Mouse (Mus musculus) telencephalon, adult 2 months (tissue): ENCODE measurements around the gene Gm10160.

Source experiments
- DNase-seq: peaks from one replicate; pipeline ENCODE4 v3.0.0-alpha.2; 2011; ENCODE audit warnings: low read depth, low spot score

Gm10160 gene

DNA sequence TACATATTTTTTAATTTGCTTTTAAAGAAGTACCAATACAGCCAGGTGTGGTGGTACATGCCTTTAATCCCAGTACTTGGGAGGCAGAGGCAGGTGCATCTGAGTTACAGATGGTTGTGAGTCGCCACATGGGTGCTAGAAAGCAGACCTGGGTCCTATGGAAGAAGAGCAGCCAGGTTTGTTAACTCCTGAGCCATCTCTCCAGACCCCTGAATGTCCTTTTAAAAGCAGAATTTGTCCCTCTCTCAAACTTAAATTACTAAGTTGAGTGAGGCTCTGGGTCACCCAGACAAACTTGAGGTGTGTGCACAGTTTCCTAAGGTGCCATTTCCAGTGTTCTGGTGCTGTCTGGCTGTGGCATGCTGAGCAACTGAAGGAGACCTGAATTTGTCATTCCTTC is at the start of gene Gm10160:
Gene Gm10160, minus strand, starts transcription at position 101 of the 400 bp plus-strand sequence.
- DNase-seq = no peak

DNA sequence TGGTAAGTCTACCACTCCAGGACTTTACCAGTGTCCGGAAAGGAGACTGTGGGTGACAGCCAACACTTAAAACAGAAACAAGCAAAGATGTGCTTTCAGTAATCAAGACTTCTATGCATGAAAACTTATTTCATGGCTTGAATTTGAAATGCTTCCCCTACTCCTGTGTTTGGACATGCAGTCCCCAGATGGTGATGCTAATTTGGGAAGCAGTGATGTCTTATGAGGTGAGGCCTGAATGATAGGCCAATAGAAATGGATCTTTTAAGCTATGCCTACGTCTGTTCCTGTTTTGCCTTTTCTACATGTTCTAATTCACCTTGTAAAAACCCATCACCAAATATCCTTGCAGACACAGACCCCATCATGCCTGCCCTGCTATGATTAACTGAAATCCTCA is 49.3 kb upstream of the Gm10160 start:
- DNase-seq = peak; percentile 32

DNA sequence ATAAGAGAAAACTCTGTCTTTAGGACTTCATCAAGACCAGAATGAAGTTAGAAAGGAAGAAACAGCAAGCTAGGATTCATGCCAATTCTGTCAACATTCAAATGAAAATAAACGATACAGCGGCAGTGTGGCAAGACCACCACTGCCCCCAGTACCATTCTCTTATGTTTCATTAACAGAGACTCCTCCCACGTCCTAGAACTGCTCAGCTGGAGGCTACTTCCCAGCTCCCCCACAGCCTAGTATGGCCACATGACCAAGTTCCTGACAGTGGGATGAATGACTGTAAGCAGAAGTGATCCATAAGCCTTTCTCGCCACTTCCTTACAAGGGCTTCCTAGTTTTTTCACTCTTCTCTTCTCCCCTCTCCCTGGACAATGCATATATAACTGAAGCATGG is 48.5 kb upstream of the Gm10160 start:
- no peak for DNase-seq

DNA sequence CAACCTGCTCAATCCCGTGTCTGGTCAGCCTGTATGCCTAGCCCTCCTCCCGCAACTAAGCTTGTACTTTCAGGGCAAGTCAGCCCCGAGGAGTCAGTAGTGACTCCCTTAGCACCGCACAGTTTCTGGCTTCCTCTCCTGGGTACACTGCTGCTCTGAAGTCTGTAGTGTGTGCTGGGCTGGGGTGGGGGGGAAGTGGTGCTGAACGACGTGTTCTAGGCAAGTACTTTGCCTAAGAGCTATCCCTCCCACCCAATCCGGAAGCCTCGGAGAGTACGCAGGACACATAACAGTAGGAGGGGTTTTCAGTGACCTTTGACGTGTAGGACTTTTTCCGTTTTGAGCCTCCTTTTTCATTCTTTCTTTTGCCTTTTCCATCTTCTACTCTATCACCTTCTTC is 43.8 kb upstream of the Gm10160 start:
- DNase-seq = no peak

DNA sequence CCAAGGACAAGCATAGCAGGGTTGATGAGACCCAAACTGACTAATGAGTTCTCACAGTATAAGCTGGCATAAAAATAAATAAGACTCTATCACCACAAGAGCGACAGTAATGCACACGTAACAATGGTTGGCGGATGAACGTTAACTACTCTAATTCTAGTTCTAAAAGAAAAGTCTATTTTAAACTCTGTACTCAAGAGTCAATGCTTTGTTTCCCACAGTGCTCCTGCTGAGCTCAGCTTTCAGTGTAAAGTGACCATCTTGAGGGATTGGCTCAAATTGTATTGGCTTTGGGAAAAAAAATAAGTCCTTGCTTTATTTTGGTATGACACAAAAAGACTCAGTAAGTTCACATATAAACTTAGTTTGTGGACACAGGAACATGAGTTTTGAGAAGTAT is 29.5 kb upstream of the Gm10160 start:
- DNase-seq = no peak

DNA sequence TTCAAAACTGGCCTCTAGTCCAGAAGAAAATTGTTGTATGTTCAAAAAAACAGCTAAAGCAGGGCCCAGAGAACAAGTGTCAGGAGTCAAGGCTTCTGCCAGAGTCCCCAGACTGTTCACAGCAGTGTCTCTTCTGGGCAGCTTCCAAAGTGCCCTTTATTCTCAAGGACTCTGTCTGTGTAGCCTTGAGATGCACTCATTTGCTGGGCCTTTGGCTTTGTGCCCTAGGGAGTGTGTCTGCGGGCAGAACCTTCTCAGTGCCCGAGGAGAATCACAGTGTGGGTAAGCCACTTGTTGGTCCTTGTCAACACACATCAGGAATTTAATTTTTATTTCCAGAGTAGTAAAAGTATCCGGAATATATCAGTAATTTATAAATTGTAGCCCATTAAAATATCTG is 26.0 kb upstream of the Gm10160 start:
- no peak for DNase-seq

DNA sequence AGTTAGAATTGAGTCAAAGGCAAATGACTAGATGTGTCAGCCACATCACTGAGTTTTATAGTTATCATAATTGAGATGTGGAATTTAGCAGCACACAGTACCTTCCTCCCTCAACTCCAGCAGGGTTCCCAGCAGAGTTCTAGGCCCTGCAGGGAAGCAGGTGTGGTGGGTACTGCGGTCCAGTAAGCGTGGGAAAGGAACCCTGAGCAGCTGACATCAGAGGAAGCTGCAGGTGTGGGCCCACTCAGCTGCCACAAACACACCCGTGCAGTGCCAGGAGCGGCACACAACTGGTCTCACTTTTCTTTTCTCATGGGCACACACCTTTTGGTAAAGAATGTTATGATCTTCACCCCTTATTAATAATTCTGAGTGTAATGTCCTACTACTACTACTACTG is 25.2 kb upstream of the Gm10160 start:
- no peak for DNase-seq

DNA sequence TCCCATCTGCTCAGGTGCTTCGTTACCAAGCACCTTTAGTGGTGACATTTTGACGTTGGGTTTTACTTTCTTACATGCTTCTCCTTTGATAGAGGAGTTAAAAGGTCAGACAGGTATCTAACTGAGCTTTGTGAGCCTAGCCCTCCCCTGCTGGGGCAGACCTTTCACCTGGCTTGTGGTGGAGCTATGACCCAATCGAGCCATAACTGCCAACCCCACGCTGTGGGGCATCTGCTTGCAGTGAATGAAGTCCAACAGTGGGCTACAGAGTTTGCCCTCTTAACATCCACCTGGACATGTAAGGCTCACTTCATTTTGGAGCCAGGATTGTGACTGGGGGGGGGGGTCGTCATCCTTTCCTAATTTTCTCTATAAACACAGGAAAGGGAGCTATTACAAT is 24.7 kb upstream of the Gm10160 start:
- no peak for DNase-seq

DNA sequence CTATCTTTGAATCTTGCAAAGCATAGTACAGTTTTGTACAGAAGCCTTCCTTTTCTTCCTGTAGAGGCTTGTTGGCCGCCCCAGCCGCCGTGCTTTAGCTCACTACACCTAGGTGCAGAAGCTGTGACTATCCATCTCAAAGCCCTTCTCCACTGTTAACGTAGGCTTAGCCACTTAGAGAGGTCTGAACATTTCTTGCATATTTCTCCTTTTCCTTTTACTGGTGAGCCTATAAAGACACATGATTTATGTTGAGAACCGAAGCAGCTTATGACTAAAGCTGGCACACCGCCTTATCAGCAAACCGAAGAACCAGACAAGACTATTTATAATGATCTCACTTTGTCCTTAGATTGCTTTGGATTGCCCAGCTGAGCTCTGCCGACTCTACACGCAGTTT is 19.8 kb upstream of the Gm10160 start:
- DNase-seq = peak; percentile 67

DNA sequence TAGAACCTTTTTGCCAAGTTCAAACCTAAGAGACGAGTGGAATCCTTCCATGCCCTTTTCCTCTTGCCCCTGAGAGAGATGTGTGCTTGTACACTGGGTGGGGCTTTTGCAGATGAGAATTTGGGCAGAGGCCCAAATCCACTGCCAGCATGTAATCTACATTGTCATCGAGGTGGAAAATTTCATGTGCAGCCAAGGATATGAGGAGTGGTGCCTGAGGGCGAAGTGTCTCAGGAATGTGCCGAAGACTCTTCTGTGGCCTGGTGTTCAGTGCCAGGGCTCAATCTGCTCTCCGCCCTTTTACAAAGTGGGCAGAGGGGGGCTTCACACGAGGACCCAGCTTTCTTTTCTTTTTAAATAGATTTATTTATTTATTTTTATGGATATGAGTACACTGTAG is 19.0 kb upstream of the Gm10160 start:
- DNase-seq = no peak

DNA sequence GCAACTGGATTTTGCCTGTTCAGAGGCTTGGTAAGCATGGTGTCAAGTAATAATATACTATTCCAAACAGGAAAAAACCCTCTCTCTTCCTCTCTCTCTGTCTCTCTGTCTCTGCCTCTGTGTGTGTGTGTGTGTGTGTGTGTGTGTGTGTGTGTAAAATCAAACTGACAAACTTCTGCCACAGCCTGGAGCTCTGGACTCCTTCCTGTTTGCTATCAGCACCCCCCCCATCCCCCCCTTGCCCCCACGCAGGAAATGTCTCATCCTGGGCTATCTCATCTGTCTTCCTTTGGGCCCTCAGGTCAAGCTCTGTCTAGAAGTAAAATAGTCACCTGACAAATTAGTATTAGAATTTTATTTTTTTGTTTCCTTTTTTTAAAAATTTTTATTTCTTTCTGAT is 18.2 kb upstream of the Gm10160 start:
- no peak for DNase-seq

DNA sequence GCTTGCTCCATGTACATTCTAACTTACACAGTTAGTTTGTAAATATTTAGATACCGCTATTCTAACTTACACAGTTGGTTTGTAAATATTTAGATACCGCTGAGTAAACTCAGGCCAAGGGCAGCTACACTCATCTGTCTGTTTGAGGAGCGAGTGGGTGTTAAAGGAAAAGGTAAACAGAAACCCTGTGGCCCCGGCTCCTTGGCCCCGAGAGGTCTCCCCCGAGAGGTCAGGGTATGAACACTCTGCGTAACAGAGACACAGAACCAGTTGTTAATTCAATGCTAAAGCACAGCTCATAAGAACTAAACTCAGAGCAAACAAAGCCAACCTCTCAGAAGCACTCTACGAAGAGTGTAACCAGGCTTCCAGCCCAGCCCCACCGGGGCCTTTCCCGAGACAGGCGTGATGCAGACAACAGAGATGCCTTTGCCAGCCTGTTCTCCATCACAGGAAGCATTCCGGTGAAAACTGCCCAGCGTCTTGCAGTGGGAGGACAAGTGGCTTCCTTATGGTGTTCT is 17.0 kb upstream of the Gm10160 start:
- DNase-seq = no peak

DNA sequence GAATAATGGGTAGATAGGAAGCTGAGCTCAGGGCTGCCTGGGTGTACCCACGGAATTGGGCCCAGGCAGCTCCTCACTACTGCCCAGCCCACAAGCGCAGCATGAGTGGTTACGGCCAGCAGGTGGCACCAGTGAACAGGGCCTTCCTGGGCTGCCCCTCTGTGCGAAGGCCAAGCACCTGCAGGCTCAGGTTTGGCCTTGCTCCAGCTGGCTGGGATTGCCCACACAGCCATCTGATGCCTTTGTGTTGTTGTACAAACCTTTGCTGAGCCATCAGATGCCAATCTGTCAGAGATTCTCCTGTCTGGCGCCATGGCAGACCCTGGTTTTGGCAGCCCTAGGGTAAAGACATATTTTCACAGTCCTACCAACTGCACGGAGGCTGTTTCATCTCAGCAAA is 12.6 kb upstream of the Gm10160 start:
- no peak for DNase-seq

DNA sequence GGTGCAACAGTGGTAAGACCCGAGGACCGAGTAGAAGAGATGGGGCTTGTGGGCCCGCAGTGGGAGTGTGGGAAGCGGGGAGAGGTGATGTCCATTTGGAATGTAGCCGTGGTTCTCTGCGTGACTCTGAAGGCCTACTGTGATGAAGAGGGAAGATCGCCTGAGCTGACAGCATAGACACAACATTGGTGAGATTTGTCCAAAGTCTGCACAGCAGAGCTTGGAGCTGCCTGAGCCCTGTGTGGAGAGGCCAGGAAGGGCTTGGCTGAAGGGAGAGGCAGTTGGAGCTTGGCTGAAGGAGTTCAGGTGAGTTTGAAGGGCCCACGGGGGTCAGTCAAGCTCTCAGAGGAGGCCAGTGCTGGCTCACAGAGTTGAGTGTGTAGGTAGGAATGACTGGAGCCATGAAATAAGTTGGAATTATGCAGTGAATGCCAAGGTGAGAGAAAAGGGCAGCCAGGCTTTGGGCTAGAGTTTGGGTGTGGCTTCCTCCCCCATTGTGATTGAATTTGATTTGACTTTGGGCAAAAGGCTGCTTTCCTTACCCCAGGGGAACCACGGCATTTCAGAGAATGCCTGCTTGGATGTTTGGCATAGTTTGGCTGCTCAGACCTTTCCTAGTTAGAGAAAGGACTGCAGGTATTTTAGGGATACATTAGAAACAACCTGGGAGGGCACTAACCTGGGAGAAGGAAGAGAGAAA is 11.8 kb upstream of the Gm10160 start:
- DNase-seq = no peak

DNA sequence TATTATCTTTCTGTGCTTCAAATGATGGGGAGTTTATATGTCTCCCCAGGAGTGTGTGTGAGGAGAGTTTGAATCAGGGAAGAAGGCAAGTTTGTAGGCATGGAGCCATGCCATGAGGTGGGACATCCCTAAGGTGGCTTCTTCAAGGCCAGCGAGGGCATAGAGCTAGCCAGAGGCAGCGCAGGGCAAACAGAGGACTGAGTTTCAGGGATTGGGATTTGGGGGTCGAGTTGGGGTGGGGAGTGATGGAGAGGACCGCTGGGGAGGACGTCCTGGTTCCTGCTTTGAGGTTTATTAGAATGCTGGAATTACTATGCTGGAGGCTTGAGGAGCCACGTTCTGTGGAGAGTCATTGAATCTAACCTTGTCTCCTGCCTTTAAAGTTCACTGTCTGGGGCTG is 10.3 kb upstream of the Gm10160 start:
- DNase-seq = no peak

DNA sequence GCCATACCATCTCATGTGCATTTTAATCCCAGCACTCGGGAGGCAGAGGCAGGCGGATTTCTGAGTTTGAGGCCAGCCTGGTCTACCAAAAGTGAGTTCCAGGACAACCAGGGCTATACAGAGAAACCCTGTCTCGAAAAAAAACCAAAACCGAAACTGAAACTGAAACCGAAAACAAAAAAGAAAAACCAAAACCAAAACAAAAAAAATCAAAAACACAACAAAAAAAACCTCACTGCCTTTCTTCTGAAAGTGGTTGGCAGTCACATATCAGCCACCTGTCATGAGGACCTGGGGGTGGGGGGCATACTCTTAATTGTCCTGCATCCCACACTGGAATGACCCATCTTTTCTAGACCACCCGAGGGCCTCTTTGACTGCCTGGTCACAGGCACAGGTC is 9.0 kb upstream of the Gm10160 start:
- DNase-seq = no peak

DNA sequence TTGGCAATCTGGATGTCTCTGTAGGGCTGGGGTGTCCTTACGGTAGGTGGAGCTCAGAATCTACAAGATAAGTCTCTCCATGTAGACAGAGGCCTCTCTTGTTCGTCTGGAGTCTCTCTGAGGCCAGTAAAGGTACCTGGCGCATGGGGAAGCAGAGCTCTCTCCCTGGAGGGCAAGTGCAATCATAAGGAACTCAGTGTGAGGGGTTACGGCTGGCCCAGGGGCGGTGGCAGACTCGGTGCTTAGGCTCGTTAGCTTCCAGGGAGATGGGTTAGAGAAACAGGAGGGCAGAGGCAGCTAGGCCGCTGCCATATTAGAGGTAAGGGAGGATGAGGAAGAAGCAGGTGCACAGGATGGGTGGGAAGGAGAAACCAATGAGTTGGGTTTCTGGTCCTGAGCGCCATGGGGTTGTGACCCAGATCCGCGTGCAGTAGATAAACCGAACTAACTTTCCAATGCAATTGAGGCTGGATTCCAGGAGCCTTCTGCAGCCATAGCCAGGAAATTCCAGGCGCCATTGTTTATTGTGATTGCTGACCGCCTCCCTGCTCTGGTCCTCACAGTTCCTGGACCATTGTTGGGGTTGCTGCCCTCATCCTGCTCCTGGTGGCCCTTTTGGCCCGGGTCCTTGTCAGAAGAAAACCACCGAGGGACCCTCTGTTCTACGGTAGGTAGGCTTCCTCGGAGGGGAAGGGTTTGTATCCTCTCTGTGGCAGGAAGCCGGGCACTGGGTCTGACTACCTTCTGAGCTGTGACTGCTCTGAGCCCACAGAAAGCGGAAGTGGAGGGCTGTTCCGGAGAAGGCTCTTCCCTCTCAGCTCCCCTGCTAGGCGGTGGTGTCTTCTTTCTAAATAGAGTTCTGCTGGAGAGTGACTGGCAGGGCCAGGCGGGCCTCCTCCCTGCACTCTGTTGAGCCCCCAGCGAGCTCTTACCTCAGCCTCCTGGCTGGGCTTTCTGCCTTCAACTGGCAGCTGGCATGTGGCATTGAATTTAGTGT is 7.3 kb upstream of the Gm10160 start:
- DNase-seq = no peak

DNA sequence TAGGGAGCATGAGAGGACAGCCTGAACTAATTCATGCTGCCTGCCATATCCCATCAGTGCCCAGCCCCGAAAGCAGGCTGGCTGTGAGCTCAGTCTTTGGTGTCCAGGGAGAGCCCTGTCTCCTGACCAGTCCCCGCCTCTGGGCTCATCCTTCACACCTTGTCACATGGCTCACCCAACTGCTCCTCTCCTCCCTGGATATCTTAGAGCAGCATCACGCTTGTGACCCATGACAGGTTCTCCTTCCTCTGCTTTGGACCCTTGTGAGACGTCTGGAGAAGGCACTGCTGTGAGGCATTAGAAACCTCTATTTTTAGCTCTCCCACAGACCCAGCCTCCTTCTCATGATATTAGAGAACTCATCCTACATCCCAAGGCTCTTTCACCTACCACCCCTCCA is 6.3 kb upstream of the Gm10160 start:
- DNase-seq = no peak

DNA sequence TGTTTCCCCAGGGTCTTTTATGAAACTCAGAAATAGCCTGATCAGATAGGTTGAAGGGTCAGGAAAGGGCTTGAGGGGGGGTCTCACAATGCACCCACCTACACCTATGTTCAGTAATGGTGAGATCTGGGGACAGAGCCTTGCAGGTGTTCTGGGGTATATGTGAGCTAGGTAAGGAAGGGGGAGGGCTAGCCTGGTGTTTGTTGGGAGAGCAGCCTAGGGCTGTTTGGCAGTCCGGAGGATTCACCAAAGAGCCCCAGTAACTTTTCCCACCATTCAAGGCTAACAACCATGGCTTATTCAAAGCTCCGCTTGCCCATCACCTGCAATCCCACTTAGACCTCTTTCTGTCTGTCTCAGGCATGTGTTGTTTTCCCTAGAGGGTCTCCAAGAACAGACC is 5.9 kb upstream of the Gm10160 start:
- DNase-seq = no peak

DNA sequence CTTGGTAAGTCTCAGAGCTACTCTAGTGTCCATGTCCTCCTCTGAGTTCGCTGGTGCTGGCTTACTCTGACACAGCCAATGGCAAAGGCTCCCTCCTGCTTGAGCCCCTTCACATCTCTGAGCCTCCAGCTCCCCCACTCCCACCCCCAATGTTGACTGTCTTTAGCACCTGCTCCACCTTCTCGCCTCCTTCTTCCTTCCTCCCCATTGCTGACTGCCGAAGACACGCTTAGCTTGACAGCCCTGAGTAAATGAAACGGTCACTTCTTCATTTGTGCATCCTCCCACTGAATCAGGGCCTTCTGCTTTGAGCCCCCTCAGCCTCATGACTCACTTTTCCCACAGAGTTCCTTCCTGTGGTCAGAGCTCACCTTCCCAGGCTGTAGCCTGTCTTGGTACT is 5.4 kb upstream of the Gm10160 start:
- DNase-seq = no peak

DNA sequence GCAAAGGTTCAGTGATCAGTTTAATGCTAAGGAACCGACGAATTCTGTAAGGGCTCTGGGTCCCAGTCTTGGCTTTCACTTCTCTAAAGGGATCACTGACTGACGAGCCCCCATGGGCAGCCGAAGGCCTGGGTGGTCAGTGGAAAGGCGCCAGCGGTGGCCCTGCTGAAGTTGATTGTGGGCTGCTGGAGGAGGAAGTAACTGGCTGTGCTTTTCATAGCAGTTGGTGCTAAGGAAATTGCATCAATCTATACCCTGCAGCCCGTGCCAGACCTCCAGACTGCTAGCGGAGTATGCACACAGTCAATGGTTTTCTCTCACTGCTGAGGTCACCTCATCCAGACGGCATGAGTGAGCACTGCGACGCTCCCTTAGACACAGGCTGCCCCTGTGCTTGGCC is 4.5 kb upstream of the Gm10160 start:
- no peak for DNase-seq

DNA sequence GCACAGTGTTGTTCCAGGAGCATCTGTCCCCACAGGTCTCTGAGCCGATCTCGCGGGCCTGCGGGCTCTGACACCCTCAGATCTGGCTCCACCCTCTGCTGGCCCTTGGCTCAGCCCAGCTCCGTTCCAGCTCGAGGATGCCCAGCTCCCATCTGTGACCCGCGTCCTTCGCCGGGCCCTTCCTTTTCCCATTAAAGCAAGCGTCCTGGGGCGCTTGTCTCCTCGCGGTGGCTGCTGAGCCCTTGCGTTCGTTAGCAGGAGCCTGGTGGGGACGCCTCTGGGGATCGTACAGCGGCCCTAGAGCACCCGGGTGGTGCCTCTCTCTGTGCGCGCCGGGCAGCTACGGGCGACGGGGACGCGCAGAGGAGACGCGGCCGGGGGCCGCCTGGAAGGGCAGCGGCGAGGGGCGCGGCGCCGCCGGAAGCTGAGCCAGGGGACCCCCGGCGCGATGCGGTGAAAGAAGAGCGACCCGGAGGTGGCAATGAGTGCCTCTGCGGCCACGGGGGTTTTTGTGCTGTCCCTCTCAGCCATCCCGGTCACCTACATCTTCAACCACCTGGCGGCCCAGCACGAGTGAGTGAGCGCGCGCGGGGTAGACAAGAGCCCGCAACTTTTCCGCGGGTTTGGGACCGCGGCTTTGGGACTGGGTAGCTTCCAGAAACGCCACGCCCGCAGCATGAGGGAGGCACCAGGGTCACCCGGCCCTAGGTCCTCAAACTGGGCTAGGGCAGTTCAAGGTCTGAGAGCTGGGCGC is 3.6 kb upstream of the Gm10160 start, which contains the start of gene Tm6sf1:
Gene Tm6sf1, plus strand, starts transcription at position 34 of the 754 bp plus-strand sequence.
- no peak for DNase-seq
